Mouse (Mus musculus): ENCODE data around the gene Sh2d6. TPM values are rescaled to one million over a fixed set of nuclear protein-coding genes. Genes with fewer than 3 reads are reported as not detected.
"Not testable (repeated sequence)": the region's sequence is repeated elsewhere in the genome, so short reads cannot be mapped to it uniquely, and the experiment has no call there.

The Sh2d6 gene
- polyA plus RNA-seq, 1 experiment from 2014 or later, result not detected

DNA sequence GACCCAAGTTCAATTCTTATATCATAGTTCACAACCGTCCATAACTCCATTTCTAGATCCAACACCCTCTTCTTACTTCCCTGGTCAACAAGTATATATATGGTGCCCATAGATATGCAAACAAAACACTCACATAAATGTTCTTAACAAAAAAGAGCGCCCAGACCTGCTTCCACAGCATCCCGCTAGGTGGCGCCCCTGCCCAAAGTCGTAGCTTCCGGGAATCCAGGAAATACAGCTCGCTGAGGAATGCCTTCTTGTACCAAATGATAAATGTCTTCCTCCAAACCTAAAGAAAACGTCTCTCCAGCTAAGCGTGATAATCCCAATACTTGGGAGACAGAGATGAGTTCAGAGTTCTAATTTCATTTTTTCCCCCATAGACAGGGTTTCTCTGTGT, 13.7 kb upstream of the Sh2d6 start:
- H3K27ac ChIP-seq (replicated peaks), result 0 out of 2 replicates have a peak overlapping the region, but pooled peaks have one; percentile 55
- H3K36me3 ChIP-seq (replicated peaks), result no peaks in the 10 kb centered on the region
- peaks cover 29% of the 10 kb centered on the region for H3K4me1 ChIP-seq (replicated peaks)
- H3K4me3 ChIP-seq (replicated peaks), result no peak overlapping the region; the same call in 1 of the 2 replicates
- peak overlapping the region; percentile 58 for H3K4me2 ChIP-seq
- no peak for ATAC-seq (ENCODE audit: insufficient read depth)
- no peaks in the 10 kb centered on the region for H3K9me3 ChIP-seq (replicated peaks)
- WGBS (ENCODE audit: insufficient replicate concordance), result under 1% methylated on average over 9 of the region's 9 CpGs
- H3K27me3 ChIP-seq, result no peaks in the 10 kb centered on the region
- H3K9ac ChIP-seq, result no peak overlapping the region

GRCm38 (mm10) chr6:72534035-72534809, 12.7 kb upstream of the Sh2d6 start:
- H3K9ac ChIP-seq, result no peak overlapping the region
- H3K4me2 ChIP-seq, result no peak overlapping the region
- no peak overlapping the region for H3K27ac ChIP-seq (replicated peaks)
- no peak overlapping the region for H3K4me3 ChIP-seq (replicated peaks)
- H3K4me1 ChIP-seq (replicated peaks), result peaks cover 28% of the 10 kb centered on the region
- H3K36me3 ChIP-seq (replicated peaks), result no peaks in the 10 kb centered on the region
- H3K9me3 ChIP-seq (replicated peaks), result no peaks in the 10 kb centered on the region
- no peak for ATAC-seq (ENCODE audit: insufficient read depth)
- H3K27me3 ChIP-seq, result no peaks in the 10 kb centered on the region
- WGBS (ENCODE audit: insufficient replicate concordance), result 35% methylated on average over 9 of the region's 9 CpGs

- H3K9ac ChIP-seq; H3K4me2 ChIP-seq; H3K27ac ChIP-seq (replicated peaks); H3K4me3 ChIP-seq (replicated peaks); H3K9me3 ChIP-seq (replicated peaks); H3K36me3 ChIP-seq (replicated peaks); H3K27me3 ChIP-seq; ATAC-seq (ENCODE audit: insufficient read depth): not testable (repeated sequence)
- WGBS (ENCODE audit: insufficient replicate concordance), result 35% methylated on average over 1 of the region's 1 CpGs
- peaks cover 21% of the 10 kb centered on the region for H3K4me1 ChIP-seq (replicated peaks)
Observed at GRCm38 (mm10) chr6:72533555-72533954, 12.0 kb upstream of the Sh2d6 start.

DNA sequence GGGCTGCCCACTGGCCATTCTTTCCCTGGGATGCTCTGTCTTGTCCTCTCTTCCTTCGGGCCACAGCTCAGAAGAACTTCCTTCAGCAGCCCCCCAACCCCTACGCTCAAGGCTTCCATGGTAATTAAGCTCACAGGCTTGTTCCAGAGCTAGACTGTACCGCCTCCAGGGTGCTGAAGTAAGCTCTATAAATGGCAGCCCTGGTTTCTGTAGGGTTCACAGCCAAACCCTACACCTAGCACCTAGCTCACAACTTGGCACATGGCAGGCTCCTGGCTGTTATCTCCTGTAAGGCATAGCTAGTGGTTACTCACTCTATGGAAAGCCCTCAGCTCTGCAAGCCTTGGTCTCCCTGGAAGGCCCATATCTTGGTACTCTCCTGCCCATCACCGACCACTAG, 11.1 kb upstream of the Sh2d6 start:
- Histone ChIP-seq H3K36me3 (replicated peaks) (no peaks in the 10 kb centered on the region), H3K27ac (replicated peaks) (no peak overlapping the region), H3K27me3 (no peaks in the 10 kb centered on the region), H3K9ac (no peak overlapping the region), H3K9me3 (replicated peaks) (no peaks in the 10 kb centered on the region), H3K4me1 (replicated peaks) (peaks cover 12% of the 10 kb centered on the region), H3K4me3 (replicated peaks) (no peak overlapping the region), H3K4me2 (no peak overlapping the region)
- 60% methylated on average over 4 of the region's 4 CpGs for whole genome bisulfite sequencing (ENCODE audit: insufficient replicate concordance)
- ATAC-seq (ENCODE audit: insufficient read depth), result no peak

DNA sequence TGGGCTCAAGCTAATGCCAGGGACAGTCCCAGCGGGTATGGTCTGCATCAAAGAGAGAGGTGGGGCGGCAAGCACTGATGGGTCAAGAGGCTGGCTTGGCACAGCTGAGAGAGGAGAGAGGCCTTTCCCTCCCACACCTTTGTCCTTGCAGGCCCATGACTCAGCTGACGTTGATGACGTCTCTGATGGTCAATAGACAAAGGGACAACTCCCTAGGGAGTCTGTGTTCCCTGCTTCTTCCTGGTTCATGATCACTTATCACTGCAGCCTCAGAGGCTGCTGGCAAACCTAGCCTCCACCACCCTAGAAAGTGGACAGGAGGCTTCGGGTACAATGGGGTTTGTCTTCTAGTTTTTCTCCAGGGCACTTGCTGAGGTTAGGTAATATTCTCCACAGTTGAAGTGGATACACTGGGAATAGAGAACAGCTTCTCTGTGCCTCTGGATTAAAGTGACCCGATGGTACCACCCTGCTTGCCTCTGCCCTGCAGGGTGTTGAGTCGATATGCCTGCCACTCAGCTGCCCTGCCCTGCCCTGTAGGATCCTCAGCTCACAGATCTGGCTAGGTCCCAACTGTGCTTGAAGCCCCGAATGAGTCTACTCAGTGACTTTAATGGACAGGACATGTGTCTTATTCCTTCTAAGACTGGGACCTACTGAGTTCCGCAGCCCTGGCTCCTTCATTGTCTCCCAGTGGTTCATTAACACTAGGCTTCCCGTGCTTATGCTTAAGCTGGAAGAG, 7.1 kb upstream of the Sh2d6 start:
- ATAC-seq (ENCODE audit: insufficient read depth), result no peak
- Histone ChIP-seq H3K4me1 (replicated peaks) (no peaks in the 10 kb centered on the region), H3K36me3 (replicated peaks) (no peaks in the 10 kb centered on the region), H3K4me3 (replicated peaks) (no peak overlapping the region), H3K27ac (replicated peaks) (no peak overlapping the region), H3K4me2 (no peak overlapping the region), H3K9ac (no peak overlapping the region), H3K27me3 (no peaks in the 10 kb centered on the region), H3K9me3 (replicated peaks) (no peaks in the 10 kb centered on the region)
- WGBS (ENCODE audit: insufficient replicate concordance), result 61% methylated on average over 10 of the region's 10 CpGs

DNA sequence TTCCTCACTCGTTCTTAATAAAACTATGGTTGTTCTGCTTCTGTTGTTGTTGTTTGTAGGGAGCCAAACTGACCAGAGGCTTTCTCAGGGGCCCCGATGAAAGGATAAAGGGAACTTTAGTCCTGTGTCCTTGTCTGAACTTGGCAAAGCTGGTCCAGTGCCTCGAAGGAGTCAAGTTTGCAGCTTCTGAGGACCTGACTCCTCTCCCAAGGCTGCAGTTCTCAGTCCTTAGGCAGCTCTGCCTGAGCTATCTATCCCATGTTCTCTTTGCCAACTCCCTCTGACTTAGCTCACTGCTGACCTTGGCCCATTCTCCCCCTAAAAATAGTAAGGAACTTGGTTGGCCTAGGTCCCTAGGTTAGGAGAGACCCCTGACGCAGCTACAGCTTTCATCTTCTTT, 5.6 kb upstream of the Sh2d6 start:
- Histone ChIP-seq H3K36me3 (replicated peaks) (no peaks in the 10 kb centered on the region), H3K4me3 (replicated peaks) (no peak overlapping the region), H3K27ac (replicated peaks) (no peak overlapping the region), H3K4me1 (replicated peaks) (no peaks in the 10 kb centered on the region), H3K9ac (no peak overlapping the region), H3K27me3 (no peaks in the 10 kb centered on the region), H3K4me2 (no peak overlapping the region), H3K9me3 (replicated peaks) (no peaks in the 10 kb centered on the region)
- ATAC-seq (ENCODE audit: insufficient read depth), result no peak
- WGBS (ENCODE audit: insufficient replicate concordance), result 57% methylated on average over 4 of the region's 4 CpGs

DNA sequence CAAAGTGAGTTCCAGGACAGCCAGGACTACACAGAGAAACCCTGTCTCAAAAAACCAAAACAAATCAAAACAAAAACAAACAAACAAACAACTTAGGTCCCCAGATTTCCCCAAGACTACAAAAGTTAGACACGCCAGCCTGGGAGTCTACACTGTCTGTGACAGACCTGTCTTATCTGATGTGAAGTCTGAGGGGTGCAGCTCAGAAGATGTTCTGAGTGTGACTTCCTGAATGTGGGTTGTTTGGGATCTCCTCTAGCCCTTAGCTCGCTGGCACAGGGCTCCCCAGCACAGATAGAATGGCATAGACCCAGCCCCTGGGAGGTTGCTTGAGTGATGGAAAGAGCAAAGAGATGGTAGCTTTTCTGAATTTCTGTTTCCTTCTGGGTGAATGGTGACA, 2.7 kb upstream of the Sh2d6 start:
- 33% methylated on average over 2 of the region's 2 CpGs for WGBS (ENCODE audit: insufficient replicate concordance)
- Histone ChIP-seq H3K4me1 (replicated peaks) (no peaks in the 10 kb centered on the region), H3K9me3 (replicated peaks) (no peaks in the 10 kb centered on the region), H3K27ac (replicated peaks) (no peak overlapping the region), H3K4me3 (replicated peaks) (no peak overlapping the region), H3K36me3 (replicated peaks) (no peaks in the 10 kb centered on the region), H3K9ac (no peak overlapping the region), H3K4me2 (no peak overlapping the region), H3K27me3 (no peaks in the 10 kb centered on the region; the same call in 1 of the 2 replicates)
- ATAC-seq (ENCODE audit: insufficient read depth), result no peak

DNA sequence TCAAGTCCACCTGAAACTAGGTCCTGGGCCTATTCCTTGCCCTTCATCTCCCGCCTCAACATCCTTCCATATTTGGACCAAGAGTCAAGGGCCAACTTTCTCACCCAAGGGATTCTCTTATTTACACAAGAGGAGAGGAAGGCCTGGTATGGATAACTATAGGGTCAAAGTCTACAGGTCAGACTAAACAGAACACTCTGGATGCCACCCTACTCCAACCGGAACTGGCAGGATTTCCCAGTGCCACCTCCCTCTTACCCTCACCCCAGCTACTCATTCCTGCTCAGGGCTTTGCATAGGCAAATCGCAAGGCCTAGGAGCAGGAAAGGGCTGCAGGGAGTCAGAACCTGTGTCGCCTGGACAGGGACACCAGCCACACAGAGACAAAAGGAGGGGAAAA, 1.7 kb upstream of the Sh2d6 start:
- Histone ChIP-seq H3K9ac (no peak overlapping the region), H3K4me3 (replicated peaks) (no peak overlapping the region), H3K4me1 (replicated peaks) (no peaks in the 10 kb centered on the region), H3K4me2 (no peak overlapping the region), H3K27ac (replicated peaks) (no peak overlapping the region), H3K36me3 (replicated peaks) (no peaks in the 10 kb centered on the region), H3K27me3 (no peaks in the 10 kb centered on the region; the same call in 1 of the 2 replicates), H3K9me3 (replicated peaks) (no peaks in the 10 kb centered on the region)
- no peak for ATAC-seq (ENCODE audit: insufficient read depth)
- WGBS (ENCODE audit: insufficient replicate concordance), result 57% methylated on average over 4 of the region's 4 CpGs

DNA sequence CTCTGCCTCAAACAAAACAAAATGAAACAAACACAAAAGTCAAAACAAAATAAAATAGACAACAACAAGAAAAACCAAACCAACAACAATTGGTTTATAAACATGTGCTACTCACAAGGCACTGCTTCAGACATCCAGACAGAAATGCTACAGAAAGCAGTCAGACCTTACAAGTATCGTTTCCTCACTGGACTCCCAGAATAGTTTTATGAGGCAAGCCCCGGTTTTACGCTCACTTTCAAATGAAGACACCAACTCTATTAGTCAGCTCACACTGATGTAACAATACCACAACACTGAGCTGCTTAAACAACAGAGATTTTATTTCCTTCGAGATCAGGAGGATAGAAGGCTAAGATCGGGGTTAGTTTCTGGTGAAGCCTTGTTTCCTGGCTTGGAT, 781 bp upstream of the Sh2d6 start:
- H3K27ac ChIP-seq (replicated peaks), result no peak overlapping the region
- no peak overlapping the region for H3K4me2 ChIP-seq
- ATAC-seq (ENCODE audit: insufficient read depth), result no peak
- H3K4me3 ChIP-seq (replicated peaks), result no peak overlapping the region
- WGBS (ENCODE audit: insufficient replicate concordance), result 68% methylated on average over 5 of the region's 5 CpGs
- H3K9ac ChIP-seq, result no peak overlapping the region
- H3K36me3 ChIP-seq (replicated peaks), result no peaks in the 10 kb centered on the region
- no peaks in the 10 kb centered on the region for H3K9me3 ChIP-seq (replicated peaks)
- H3K27me3 ChIP-seq, result no peaks in the 10 kb centered on the region; the same call in 1 of the 2 replicates
- no peaks in the 10 kb centered on the region for H3K4me1 ChIP-seq (replicated peaks)

DNA sequence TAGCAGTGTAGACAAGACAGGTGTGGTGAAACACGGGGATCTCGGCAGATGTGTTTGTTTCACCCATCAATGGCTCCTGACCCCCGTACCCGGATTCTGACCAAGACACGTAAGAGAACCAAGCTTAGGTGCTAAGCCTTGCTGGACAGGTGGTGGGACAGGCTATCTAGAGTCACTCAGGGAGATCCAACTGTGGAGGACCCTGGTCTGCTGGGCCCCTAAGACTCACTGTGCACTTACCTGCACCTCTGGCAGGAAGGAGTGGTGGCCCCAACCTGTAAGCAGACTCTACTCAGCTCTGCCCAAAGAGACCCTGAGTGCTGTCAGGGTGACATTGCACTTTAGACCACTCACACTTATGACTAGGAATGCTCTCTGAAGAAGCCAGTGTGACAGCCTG, 603 bp downstream of the Sh2d6 start:
- Histone ChIP-seq H3K9me3 (replicated peaks) (no peaks in the 10 kb centered on the region), H3K27me3 (no peaks in the 10 kb centered on the region; the same call in 1 of the 2 replicates), H3K9ac (no peak overlapping the region), H3K27ac (replicated peaks) (no peak overlapping the region), H3K4me1 (replicated peaks) (no peaks in the 10 kb centered on the region), H3K4me2 (no peak overlapping the region), H3K36me3 (replicated peaks) (no peaks in the 10 kb centered on the region), H3K4me3 (replicated peaks) (no peak overlapping the region)
- no peak for ATAC-seq (ENCODE audit: insufficient read depth)
- WGBS (ENCODE audit: insufficient replicate concordance), result 79% methylated on average over 5 of the region's 5 CpGs

GRCm38 (mm10) chr6:72519892-72520663, 1.4 kb downstream of the Sh2d6 start:
- no peak for ATAC-seq (ENCODE audit: insufficient read depth)
- Histone ChIP-seq H3K27me3 (no peaks in the 10 kb centered on the region; the same call in 1 of the 2 replicates), H3K36me3 (replicated peaks) (no peaks in the 10 kb centered on the region), H3K9ac (no peak overlapping the region), H3K4me2 (no peak overlapping the region), H3K4me3 (replicated peaks) (no peak overlapping the region), H3K4me1 (replicated peaks) (no peaks in the 10 kb centered on the region), H3K27ac (replicated peaks) (no peak overlapping the region), H3K9me3 (replicated peaks) (no peaks in the 10 kb centered on the region)
- 33% methylated on average over 10 of the region's 10 CpGs for WGBS (ENCODE audit: insufficient replicate concordance)
